Mouse (Mus musculus) heart, embryonic 12.5 days (tissue): Measurements from ENCODE around the gene Bag5. TPM values are rescaled to one million over a fixed set of nuclear protein-coding genes. Genes with fewer than 3 reads are reported as not detected.

Source experiments
- ATAC-seq: fragments of 200-750 bp; cut with Nextera tagmentation; 2 replicates; pipeline ENCODE4 v1.8.0; 2017; ENCODE audit warnings: moderate TSS enrichment, moderate library complexity; ENCODE audit not compliant: insufficient number of reproducible peaks, low FRiP score
- H3K27ac ChIP-seq: fragments of 300-500 bp; sonication (generic); 2 replicates; pipeline ENCODE4 v1.5.1; 2016; ENCODE audit warnings: mild to moderate bottlenecking, moderate library complexity; ENCODE audit not compliant: poor library complexity, severe bottlenecking
- H3K27me3 ChIP-seq: fragments of 300-500 bp; sonication (generic); replicated peaks from 2 replicates; pipeline ENCODE4 v1.6.1; 2016; ENCODE audit warnings: mild to moderate bottlenecking, moderate library complexity
- H3K36me3 ChIP-seq: fragments of 300-500 bp; sonication (generic); 2 replicates; pipeline ENCODE4 v1.6.1; 2016; ENCODE audit warnings: mild to moderate bottlenecking, moderate library complexity
- H3K4me1 ChIP-seq: fragments of 300-500 bp; sonication (generic); replicated peaks from 2 replicates; pipeline ENCODE4 v1.6.1; 2016; ENCODE audit warnings: mild to moderate bottlenecking
- H3K4me2 ChIP-seq: fragments of 300-500 bp; sonication (generic); 2 replicates; pipeline ENCODE4 v1.6.1; 2016; ENCODE audit warnings: mild to moderate bottlenecking, moderate library complexity
- H3K4me3 ChIP-seq: fragments of 300-500 bp; sonication (generic); 2 replicates; pipeline ENCODE4 v1.5.1; 2016; ENCODE audit warnings: mild to moderate bottlenecking
- H3K9ac ChIP-seq: fragments of 300-500 bp; sonication (generic); 2 replicates; pipeline ENCODE4 v1.6.1; 2016; ENCODE audit warnings: mild to moderate bottlenecking, moderate library complexity
- H3K9me3 ChIP-seq: fragments of 300-500 bp; sonication (generic); replicated peaks from 2 replicates; pipeline ENCODE4 v1.6.1; 2016; ENCODE audit warnings: mild to moderate bottlenecking, moderate library complexity
- WGBS: fragments of 180-500 bp; shearing (Covaris S2); methylation state at CpG from one replicate; pipeline ENCODE4 v1.1.7; 2016; 5-methylcytosine and 5-hydroxymethylcytosine counted together
- polyA plus RNA-seq: library from polyadenylated mRNA; unstranded; fragments of >200 nt; fragmentation: Nextera tagmentation; extraction: Ambion mirVana; gene quantifications from 2 replicates; pipeline ENCODE4 v1.2.1, GENCODE M21; 2016

The Bag5 gene
- polyA plus RNA-seq, 1 experiment from 2014 or later: 41.3 TPM

DNA sequence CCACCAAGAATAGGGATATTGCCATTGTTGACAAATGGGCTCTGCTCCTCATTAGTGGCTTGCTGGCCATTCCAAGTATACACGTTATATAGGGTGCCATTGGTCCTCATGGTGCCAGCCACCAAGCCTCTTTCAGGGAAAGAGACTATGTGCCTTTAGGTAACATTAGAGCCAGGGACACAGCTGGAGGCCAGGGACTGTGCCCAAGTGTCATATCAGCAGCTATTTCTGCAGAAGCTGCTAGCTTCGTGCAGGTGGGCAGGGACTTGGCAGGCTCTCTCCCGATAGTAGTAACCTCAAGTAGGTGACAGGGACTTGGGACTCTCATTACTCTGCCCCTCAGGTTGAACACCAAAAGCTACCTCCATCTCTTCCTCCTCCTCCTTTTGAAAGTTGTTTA lies 21.9 kb upstream of the Bag5 start:
- no peak overlapping the region for H3K9ac ChIP-seq
- H3K27ac ChIP-seq: no peak overlapping the region
- H3K27me3 ChIP-seq: no peaks in the 10 kb centered on the region
- no peak for ATAC-seq
- no peak overlapping the region for H3K4me3 ChIP-seq
- no peak overlapping the region for H3K4me2 ChIP-seq
- H3K36me3 ChIP-seq: peaks cover 9% of the 10 kb centered on the region
- no peaks in the 10 kb centered on the region for H3K9me3 ChIP-seq
- WGBS: 87% methylated on average over 3 of the region's 3 CpGs
- H3K4me1 ChIP-seq: no peaks in the 10 kb centered on the region

DNA sequence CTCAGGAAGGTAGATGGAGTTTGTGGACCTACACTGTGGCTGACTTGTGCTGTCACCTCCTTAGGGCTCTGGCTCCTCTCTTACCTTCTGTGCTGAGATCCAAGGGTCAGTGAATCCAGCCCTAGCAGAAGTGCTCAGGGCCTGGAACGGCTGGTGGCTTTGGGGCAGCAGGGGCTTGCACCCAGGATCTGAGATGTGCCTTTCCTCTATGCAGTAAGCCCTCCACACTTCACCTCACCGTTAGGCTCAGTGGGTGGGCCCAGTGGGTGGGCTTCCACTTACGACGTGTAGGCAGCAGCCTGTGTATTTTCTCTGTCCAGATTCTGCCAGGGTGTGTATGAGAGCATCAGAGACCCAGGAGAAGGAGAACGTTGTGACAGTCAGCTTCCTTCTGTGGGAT lies 19.9 kb upstream of the Bag5 start:
- Histone ChIP-seq H3K27me3 (no peaks in the 10 kb centered on the region), H3K4me2 (no peak overlapping the region), H3K4me3 (no peak overlapping the region), H3K4me1 (no peaks in the 10 kb centered on the region), H3K9ac (peak overlapping the region; percentile 56; the same call in 1 of the 2 replicates), H3K36me3 (peaks cover 23% of the 10 kb centered on the region), H3K27ac (no peak overlapping the region), H3K9me3 (no peaks in the 10 kb centered on the region)
- no peak for ATAC-seq
- 58% methylated on average over 5 of the region's 5 CpGs for WGBS

GRCm38 (mm10) chr12:111731822-111732807 lies 19.1 kb upstream of the Bag5 start:
- Histone ChIP-seq H3K4me2 (peak overlapping the region; percentile 52), H3K4me3 (no peak overlapping the region), H3K27ac (no peak overlapping the region), H3K4me1 (no peaks in the 10 kb centered on the region), H3K36me3 (peaks cover 30% of the 10 kb centered on the region), H3K9ac (peak overlapping the region; percentile 56; the same call in 1 of the 2 replicates), H3K27me3 (no peaks in the 10 kb centered on the region), H3K9me3 (no peaks in the 10 kb centered on the region)
- ATAC-seq: peak; percentile 86
- 29% methylated on average over 30 of the region's 30 CpGs for WGBS

GRCm38 (mm10) chr12:111727956-111728355 lies 14.9 kb upstream of the Bag5 start:
- no peak for ATAC-seq
- peaks cover 8% of the 10 kb centered on the region for H3K4me1 ChIP-seq
- H3K27ac ChIP-seq: no peak overlapping the region
- H3K4me3 ChIP-seq: no peak overlapping the region
- 76% methylated on average over 1 of the region's 1 CpGs for WGBS
- H3K4me2 ChIP-seq: no peak overlapping the region
- H3K9me3 ChIP-seq: no peaks in the 10 kb centered on the region
- H3K36me3 ChIP-seq: peaks cover 65% of the 10 kb centered on the region
- no peaks in the 10 kb centered on the region for H3K27me3 ChIP-seq
- no peak overlapping the region for H3K9ac ChIP-seq

DNA sequence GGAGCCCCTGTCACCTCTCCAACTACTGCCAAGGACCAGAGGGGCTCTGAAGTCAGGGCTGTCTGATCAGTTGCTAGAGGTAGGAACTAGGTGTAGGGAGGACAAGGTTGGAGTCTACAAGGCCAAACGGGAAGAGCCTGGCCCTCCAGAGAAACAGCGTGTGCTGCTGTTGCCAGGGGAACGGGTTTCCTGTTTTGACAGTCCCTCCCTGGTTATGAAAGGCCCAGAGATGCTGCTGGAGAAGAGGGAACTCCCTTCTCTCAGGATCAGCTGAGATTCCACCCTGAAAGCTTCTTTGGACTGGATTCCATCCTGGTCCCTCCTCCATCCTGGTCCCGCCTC lies 13.0 kb upstream of the Bag5 start:
- H3K9me3 ChIP-seq: no peaks in the 10 kb centered on the region
- peak overlapping the region; percentile 8; the same call in 1 of the 2 replicates for H3K9ac ChIP-seq
- ATAC-seq: 0 out of 2 replicates have a peak, but pooled peaks have one; percentile 41
- H3K27me3 ChIP-seq: no peaks in the 10 kb centered on the region
- H3K4me2 ChIP-seq: no peak overlapping the region
- H3K4me1 ChIP-seq: peaks cover 8% of the 10 kb centered on the region
- whole genome bisulfite sequencing: 56% methylated on average over 4 of the region's 4 CpGs
- H3K36me3 ChIP-seq: peaks cover 60% of the 10 kb centered on the region
- H3K4me3 ChIP-seq: no peak overlapping the region
- peak overlapping the region; percentile 46; the same call in 1 of the 2 replicates for H3K27ac ChIP-seq

GRCm38 (mm10) chr12:111725338-111726121 lies 12.5 kb upstream of the Bag5 start:
- Histone ChIP-seq H3K9me3 (no peaks in the 10 kb centered on the region), H3K4me2 (no peak overlapping the region), H3K4me1 (peaks cover 8% of the 10 kb centered on the region), H3K27ac (peak overlapping the region; percentile 46; the same call in 1 of the 2 replicates), H3K36me3 (peaks cover 60% of the 10 kb centered on the region), H3K4me3 (no peak overlapping the region), H3K9ac (peak overlapping the region; percentile 8; the same call in 1 of the 2 replicates), H3K27me3 (no peaks in the 10 kb centered on the region)
- ATAC-seq: 0 out of 2 replicates have a peak, but pooled peaks have one; percentile 10
- 70% methylated on average over 12 of the region's 12 CpGs for WGBS

GRCm38 (mm10) chr12:111724638-111725337 lies 11.7 kb upstream of the Bag5 start:
- H3K27ac ChIP-seq: no peak overlapping the region
- no peak overlapping the region for H3K4me2 ChIP-seq
- ATAC-seq: 0 out of 2 replicates have a peak, but pooled peaks have one; percentile 16
- no peaks in the 10 kb centered on the region for H3K27me3 ChIP-seq
- peaks cover 8% of the 10 kb centered on the region for H3K4me1 ChIP-seq
- H3K36me3 ChIP-seq: peaks cover 58% of the 10 kb centered on the region
- H3K9ac ChIP-seq: no peak overlapping the region
- 65% methylated on average over 6 of the region's 6 CpGs for WGBS
- no peak overlapping the region for H3K4me3 ChIP-seq
- H3K9me3 ChIP-seq: no peaks in the 10 kb centered on the region

DNA sequence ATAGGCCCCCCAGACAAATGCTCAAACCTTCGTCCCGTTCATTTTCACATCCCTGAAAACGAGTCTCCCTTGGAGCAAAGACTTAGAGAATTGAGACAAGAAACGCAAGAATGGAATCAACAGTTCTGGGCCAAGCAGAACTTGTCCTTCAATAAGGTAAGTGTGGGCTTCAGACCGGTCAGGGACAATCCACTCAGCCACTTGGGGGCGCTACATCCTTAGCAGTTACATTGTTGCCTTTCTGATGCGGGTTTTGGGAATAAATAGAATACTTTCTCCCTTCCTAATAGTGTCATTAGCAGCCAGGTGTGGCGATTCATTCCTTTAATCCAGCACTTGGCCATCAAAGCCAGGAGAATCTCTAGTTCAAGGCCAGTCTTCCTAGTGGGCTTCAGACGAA lies 9.6 kb upstream of the Bag5 start:
- ATAC-seq: no peak
- Histone ChIP-seq H3K9ac (no peak overlapping the region), H3K27me3 (no peaks in the 10 kb centered on the region), H3K36me3 (peaks cover 46% of the 10 kb centered on the region), H3K4me3 (no peak overlapping the region), H3K4me1 (peaks cover 8% of the 10 kb centered on the region), H3K27ac (no peak overlapping the region), H3K4me2 (no peak overlapping the region), H3K9me3 (no peaks in the 10 kb centered on the region)
- WGBS: 72% methylated on average over 9 of the region's 9 CpGs

DNA sequence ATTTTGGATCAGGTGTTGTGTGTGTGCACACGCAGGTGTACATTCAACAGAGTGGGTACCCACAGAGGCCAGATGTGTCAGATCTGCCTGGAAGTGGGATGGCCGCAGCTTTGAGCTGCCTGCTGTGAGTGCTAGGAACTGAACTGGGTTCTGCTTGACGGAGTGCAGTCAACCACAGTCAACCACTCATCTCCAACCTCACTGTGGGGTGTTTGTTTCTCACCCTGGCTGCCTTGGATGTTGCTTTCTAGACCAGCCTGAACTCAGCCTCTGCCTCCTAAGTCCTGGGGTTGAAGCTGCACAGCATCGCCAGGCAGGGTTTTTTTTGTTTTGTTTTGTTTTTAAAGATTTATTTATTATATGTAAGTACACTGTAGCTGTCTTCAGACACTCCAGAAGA lies 7.2 kb upstream of the Bag5 start:
- no peak overlapping the region for H3K27ac ChIP-seq
- H3K27me3 ChIP-seq: no peaks in the 10 kb centered on the region
- H3K9me3 ChIP-seq: no peaks in the 10 kb centered on the region
- 0 out of 2 replicates have a peak, but pooled peaks cover 2% of the 10 kb centered on the region for H3K4me1 ChIP-seq
- ATAC-seq: no peak
- no peak overlapping the region for H3K4me2 ChIP-seq
- 83% methylated on average over 4 of the region's 4 CpGs for WGBS
- H3K36me3 ChIP-seq: peaks cover 32% of the 10 kb centered on the region
- no peak overlapping the region for H3K4me3 ChIP-seq
- H3K9ac ChIP-seq: no peak overlapping the region

- no peak overlapping the region for H3K27ac ChIP-seq
- H3K4me3 ChIP-seq: no peak overlapping the region
- H3K4me2 ChIP-seq: no peak overlapping the region
- H3K9ac ChIP-seq: no peak overlapping the region
- H3K36me3 ChIP-seq: peaks cover 18% of the 10 kb centered on the region
- peaks cover 3% of the 10 kb centered on the region for H3K4me1 ChIP-seq
- no peaks in the 10 kb centered on the region for H3K9me3 ChIP-seq
- H3K27me3 ChIP-seq: no peaks in the 10 kb centered on the region
- 63% methylated on average over 8 of the region's 8 CpGs for WGBS
- no peak for ATAC-seq
Measured at GRCm38 (mm10) chr12:111718656-111719055, 5.6 kb upstream of the Bag5 start.
